Mouse (Mus musculus): ENCODE data around the gene Cpvl. TPM values are rescaled to one million over a fixed set of nuclear protein-coding genes. Genes with fewer than 3 reads are reported as not detected.

Gene Cpvl
- polyA plus RNA-seq, 1 experiment from 2014 or later = not detected

DNA sequence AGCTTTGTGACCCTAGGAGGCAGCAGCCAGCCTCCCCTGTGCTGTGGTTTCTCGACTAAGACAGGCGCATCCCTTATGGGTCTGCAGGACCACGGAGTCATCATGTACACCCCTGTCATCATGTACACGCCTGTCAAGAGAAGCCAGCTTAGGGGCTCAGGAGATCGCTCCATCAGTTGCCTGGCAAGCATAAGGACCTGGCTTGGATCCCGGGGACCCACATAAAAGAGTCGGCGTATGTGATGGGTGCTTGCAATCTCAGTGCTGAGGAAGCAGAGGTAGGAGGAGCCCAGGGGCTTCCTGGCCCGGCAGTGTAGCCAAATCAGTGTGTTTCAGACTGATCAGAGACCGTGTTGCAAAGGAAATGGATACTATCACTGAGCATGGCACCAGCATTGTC is 9.4 kb downstream of the Cpvl start:
- no peak for ATAC-seq
- no peaks in the 10 kb centered on the region for H3K36me3 ChIP-seq
- no peak overlapping the region for H3K4me3 ChIP-seq (replicated peaks)
- no peak overlapping the region for H3K27ac ChIP-seq
- WGBS = 77% methylated on average over 10 of the region's 10 CpGs
- no peaks in the 10 kb centered on the region for H3K9me3 ChIP-seq
- H3K4me2 ChIP-seq (replicated peaks) = no peak overlapping the region
- no peaks in the 10 kb centered on the region for H3K27me3 ChIP-seq
- no peak overlapping the region for H3K9ac ChIP-seq (replicated peaks)
- H3K4me1 ChIP-seq (replicated peaks) = peaks cover 44% of the 10 kb centered on the region

DNA sequence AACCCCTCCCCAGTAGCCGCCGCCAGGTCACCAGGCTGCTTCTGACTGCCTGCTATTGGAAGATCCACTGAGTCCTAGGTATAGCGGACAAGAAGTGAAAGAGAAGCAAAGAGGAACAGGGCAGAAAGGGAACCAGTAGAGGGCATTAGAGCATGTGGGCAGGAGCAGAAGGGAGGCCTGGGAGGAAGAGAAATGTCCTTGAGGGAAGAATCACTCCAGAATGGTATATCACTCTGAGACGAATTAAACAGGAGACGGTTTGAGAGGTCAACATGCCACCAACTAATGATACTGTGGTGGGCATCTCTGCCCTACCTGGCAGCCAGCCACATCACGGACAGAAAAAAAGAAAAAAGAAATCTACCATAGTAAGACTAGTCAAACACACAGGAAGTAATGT is 9.9 kb downstream of the Cpvl start:
- 91% methylated on average over 6 of the region's 6 CpGs for WGBS
- no peak for ATAC-seq
- Histone ChIP-seq H3K9me3 (no peaks in the 10 kb centered on the region), H3K9ac (replicated peaks) (no peak overlapping the region), H3K36me3 (no peaks in the 10 kb centered on the region), H3K4me1 (replicated peaks) (peaks cover 44% of the 10 kb centered on the region), H3K27me3 (no peaks in the 10 kb centered on the region), H3K4me2 (replicated peaks) (no peak overlapping the region), H3K27ac (no peak overlapping the region), H3K4me3 (replicated peaks) (no peak overlapping the region)

DNA sequence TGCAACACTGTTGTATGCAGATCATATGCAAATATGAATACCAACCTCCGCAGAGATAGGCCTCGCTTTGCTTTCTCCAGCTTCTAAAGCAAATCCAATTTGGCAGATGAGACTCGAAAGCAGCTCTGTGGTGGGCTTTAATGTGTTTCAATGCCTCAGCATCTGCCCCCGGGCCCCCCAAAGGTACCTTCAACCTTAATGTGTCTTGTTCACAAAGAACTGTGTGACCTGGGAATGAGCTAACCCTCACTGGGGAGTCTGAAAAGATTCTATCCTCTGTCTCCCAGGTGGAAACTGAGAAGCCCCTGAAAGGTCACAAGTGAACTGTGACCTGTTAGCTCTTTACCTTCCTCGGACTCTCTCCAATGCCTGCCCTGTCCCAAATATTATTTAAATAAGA is 11.9 kb downstream of the Cpvl start:
- H3K27ac ChIP-seq = no peak overlapping the region
- peaks cover 34% of the 10 kb centered on the region for H3K4me1 ChIP-seq (replicated peaks)
- no peaks in the 10 kb centered on the region for H3K9me3 ChIP-seq
- H3K4me2 ChIP-seq (replicated peaks) = no peak overlapping the region
- no peaks in the 10 kb centered on the region for H3K27me3 ChIP-seq
- no peak overlapping the region for H3K4me3 ChIP-seq (replicated peaks)
- no peak for ATAC-seq
- H3K36me3 ChIP-seq = no peaks in the 10 kb centered on the region
- no peak overlapping the region for H3K9ac ChIP-seq (replicated peaks)
- 44% methylated on average over 5 of the region's 5 CpGs for whole genome bisulfite sequencing

DNA sequence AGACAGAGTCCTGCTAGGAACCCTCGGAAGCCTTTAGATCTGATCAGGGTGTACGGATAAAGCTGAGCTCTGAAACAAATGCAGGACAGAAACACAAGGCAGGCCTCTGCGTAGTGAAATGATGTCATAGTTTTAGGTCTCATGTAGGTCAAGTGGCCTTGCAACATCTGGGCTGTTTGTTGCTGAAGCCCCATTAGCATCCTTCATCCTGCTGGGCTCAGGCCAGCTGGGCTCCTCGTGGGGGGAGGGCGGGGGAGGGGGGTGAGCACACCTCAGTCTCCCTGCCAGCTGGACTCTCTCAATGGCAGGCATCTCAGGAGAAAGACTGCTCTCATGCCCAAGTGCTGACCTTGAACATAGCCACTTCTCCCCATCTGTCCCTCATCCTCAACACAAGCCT is 12.6 kb downstream of the Cpvl start:
- Histone ChIP-seq H3K9ac (replicated peaks) (no peak overlapping the region), H3K4me1 (replicated peaks) (peaks cover 27% of the 10 kb centered on the region), H3K4me2 (replicated peaks) (no peak overlapping the region), H3K27me3 (no peaks in the 10 kb centered on the region), H3K4me3 (replicated peaks) (no peak overlapping the region), H3K36me3 (no peaks in the 10 kb centered on the region), H3K9me3 (no peaks in the 10 kb centered on the region), H3K27ac (peak overlapping the region; percentile 61; the same call in 1 of the 2 replicates)
- 0 out of 2 replicates have a peak, but pooled peaks have one; percentile 2 for ATAC-seq
- 31% methylated on average over 5 of the region's 5 CpGs for WGBS

DNA sequence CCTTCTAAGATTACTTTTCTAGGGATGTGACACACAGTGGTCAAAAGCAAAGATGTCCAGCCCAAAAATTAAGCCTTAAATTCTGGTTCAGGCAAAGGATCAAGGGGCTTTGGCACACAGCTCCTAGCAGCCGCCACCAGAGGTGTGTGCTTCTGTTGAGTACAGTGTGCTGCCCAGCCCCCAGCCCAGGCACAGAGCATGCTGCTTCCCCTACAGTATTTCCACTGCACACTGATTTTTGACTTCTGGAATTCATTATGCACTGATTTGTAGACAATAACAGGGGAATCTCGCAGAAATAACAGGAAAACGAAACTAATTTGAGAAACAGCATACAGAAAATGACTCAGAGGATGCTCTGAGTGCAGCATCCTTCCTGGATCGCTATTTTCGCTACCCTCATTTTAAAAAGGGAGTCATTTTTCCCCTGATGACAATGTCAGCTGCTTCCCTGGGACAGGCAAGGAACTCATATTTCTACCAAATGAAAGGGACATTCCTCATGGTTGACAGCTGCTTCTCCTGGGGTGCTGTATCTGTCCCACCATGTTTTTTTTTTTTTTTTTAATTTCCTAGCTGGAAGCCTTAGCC is 14.5 kb downstream of the Cpvl start:
- no peaks in the 10 kb centered on the region for H3K36me3 ChIP-seq
- H3K9ac ChIP-seq (replicated peaks) = no peak overlapping the region
- H3K4me3 ChIP-seq (replicated peaks) = no peak overlapping the region
- no peak overlapping the region for H3K4me2 ChIP-seq (replicated peaks)
- H3K4me1 ChIP-seq (replicated peaks) = peaks cover 20% of the 10 kb centered on the region
- H3K9me3 ChIP-seq = no peaks in the 10 kb centered on the region
- no peaks in the 10 kb centered on the region for H3K27me3 ChIP-seq
- H3K27ac ChIP-seq = no peak overlapping the region
- 89% methylated on average over 5 of the region's 5 CpGs for WGBS
- no peak for ATAC-seq

DNA sequence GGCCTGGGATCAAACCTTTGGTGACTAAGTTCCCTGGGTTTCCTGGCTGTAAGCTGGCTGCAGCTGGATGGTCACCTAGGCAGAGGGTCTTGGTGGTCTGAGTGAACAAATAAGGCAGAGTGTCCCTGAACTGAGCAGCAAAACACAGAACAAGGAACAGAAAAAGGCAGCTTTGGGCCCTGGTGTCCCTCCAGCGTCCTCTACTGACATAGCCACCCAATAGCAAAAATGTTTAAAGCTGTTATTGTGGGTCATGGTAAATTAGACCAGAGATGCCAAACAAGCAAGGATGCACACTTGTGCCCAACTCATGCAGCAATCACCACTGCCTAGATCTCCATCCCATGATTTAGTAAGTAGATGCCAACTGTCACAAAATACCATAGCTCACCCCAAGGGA is 16.5 kb downstream of the Cpvl start:
- 81% methylated on average over 1 of the region's 1 CpGs for WGBS
- H3K4me2 ChIP-seq (replicated peaks) = no peak overlapping the region
- no peak overlapping the region for H3K9ac ChIP-seq (replicated peaks)
- H3K36me3 ChIP-seq = no peaks in the 10 kb centered on the region
- no peak overlapping the region for H3K4me3 ChIP-seq (replicated peaks)
- no peaks in the 10 kb centered on the region for H3K27me3 ChIP-seq
- H3K27ac ChIP-seq = no peak overlapping the region
- H3K9me3 ChIP-seq = no peaks in the 10 kb centered on the region
- ATAC-seq = no peak
- peaks cover 18% of the 10 kb centered on the region for H3K4me1 ChIP-seq (replicated peaks)

DNA sequence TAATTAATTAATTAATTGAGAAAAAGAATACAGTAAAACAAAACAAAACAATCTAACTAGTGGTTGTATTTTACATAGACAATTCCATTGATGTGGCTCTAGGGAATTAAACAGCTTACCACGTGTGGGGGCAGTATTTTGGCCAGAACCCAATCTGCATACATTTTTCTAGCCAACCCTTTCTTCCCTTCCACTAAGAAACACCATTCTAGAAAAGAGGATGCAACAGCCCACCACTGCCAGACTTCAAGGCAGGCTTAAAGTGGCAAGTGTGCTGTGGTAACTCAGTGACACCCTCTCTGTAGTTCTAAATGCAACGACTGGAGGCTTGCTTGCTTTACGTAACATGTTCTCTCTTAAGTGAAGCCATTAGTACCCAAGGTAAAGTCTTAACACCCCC is 18.6 kb downstream of the Cpvl start:
- H3K4me2 ChIP-seq (replicated peaks) = no peak overlapping the region
- H3K9me3 ChIP-seq = no peaks in the 10 kb centered on the region
- 75% methylated on average over 3 of the region's 3 CpGs for WGBS
- no peak for ATAC-seq
- no peak overlapping the region for H3K27ac ChIP-seq
- H3K9ac ChIP-seq (replicated peaks) = no peak overlapping the region
- H3K27me3 ChIP-seq = no peaks in the 10 kb centered on the region
- H3K36me3 ChIP-seq = no peaks in the 10 kb centered on the region
- H3K4me3 ChIP-seq (replicated peaks) = no peak overlapping the region
- H3K4me1 ChIP-seq (replicated peaks) = peaks cover 8% of the 10 kb centered on the region

DNA sequence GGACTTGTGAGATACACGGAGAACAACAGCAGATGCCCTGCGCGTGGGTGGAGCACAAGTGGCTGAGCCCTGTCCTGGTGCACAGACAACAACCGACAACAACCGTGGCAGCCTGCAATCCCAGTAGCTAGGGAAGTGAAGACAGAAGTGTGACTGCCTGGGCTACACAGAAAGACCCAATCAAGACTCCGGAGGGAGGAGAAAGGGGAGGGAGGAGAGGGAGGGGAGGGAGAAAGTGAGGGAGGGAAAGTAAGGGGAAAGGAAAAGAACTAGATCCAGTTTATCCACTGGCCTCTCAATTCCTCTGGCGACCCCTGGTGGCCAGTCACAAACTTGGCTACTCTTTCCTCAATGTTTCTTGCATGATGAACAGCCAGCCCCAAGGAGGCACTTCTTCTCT is 20.1 kb downstream of the Cpvl start:
- peak; percentile 80 for ATAC-seq
- Histone ChIP-seq H3K4me1 (replicated peaks) (no peaks in the 10 kb centered on the region), H3K9ac (replicated peaks) (no peak overlapping the region), H3K9me3 (no peaks in the 10 kb centered on the region), H3K27ac (no peak overlapping the region), H3K4me2 (replicated peaks) (peak overlapping the region; percentile 11; the same call in 1 of the 2 replicates), H3K27me3 (no peaks in the 10 kb centered on the region), H3K36me3 (no peaks in the 10 kb centered on the region), H3K4me3 (replicated peaks) (no peak overlapping the region)
- 19% methylated on average over 7 of the region's 7 CpGs for WGBS

DNA sequence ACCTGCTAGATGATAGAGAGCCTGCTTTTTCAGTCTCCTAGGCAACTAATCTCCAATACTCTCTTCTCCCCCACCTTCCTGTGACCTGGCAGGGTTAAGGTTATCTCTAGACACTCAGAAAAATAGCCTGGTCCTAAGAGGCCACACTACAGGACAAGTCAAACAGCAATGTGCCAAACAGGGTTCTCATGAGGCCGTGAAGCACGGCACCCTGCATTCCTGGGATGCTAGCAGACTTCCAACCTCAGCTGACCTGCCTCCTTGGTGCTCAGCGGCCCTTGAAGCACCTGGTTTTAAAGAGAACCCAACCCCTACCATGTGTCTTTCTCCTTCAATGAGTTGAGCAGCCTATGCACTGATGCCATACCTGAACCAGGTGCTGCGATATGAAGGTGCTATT is 22.0 kb downstream of the Cpvl start:
- Histone ChIP-seq H3K27ac (no peak overlapping the region), H3K36me3 (no peaks in the 10 kb centered on the region), H3K27me3 (no peaks in the 10 kb centered on the region), H3K4me2 (replicated peaks) (no peak overlapping the region), H3K4me3 (replicated peaks) (no peak overlapping the region), H3K9ac (replicated peaks) (no peak overlapping the region), H3K9me3 (no peaks in the 10 kb centered on the region), H3K4me1 (replicated peaks) (no peaks in the 10 kb centered on the region)
- WGBS = 68% methylated on average over 4 of the region's 4 CpGs
- ATAC-seq = no peak

DNA sequence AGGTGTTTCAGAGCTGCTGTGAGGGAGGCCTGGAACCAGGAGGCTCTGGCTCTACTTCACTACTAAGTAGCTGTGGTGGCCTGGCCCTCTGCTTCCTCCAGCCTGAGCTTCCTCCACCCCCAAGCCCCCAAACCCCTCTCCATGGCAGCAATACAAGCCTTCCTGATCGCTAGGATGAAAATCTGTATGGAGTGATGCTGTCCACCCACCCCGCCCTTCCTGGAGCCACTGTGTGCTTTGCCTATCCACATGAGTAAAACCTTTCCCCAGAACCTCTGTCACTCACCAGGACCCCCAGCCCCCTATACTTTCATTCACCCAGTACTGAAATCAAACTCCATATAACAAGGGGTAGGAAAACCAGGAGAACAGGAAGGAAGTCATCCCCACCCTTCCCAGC is 22.6 kb downstream of the Cpvl start:
- H3K4me1 ChIP-seq (replicated peaks) = 0 out of 2 replicates have a peak, but pooled peaks cover 3% of the 10 kb centered on the region
- no peak overlapping the region for H3K4me2 ChIP-seq (replicated peaks)
- no peaks in the 10 kb centered on the region for H3K9me3 ChIP-seq
- no peak overlapping the region for H3K9ac ChIP-seq (replicated peaks)
- no peak overlapping the region for H3K27ac ChIP-seq
- 0 out of 2 replicates have a peak, but pooled peaks cover 4% of the 10 kb centered on the region for H3K27me3 ChIP-seq
- no peak overlapping the region for H3K4me3 ChIP-seq (replicated peaks)
- no peak for ATAC-seq
- WGBS = 88% methylated on average over 2 of the region's 2 CpGs
- no peaks in the 10 kb centered on the region for H3K36me3 ChIP-seq

DNA sequence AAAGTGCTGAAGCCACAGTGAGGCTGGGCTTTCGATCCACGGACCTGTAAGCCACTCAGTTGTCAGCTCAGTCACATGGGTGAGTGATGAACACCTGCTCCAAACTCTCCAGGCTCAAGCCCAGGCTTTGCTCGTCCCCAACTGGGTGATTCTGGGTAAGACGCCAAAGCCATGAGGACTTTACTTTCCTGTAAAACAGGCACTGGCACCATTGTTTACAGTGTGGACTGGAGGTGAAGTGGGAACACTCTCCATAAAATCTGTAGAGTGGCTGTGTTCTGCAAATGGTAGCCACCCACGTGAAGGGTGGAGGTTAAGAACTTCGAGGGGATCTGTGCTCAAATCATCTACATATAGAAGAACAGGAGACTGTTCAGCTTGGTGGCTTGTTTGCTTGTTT is 23.2 kb downstream of the Cpvl start:
- Histone ChIP-seq H3K27ac (no peak overlapping the region), H3K4me2 (replicated peaks) (no peak overlapping the region), H3K4me3 (replicated peaks) (no peak overlapping the region), H3K9ac (replicated peaks) (no peak overlapping the region), H3K4me1 (replicated peaks) (peaks cover 9% of the 10 kb centered on the region; the same call in 1 of the 2 replicates), H3K9me3 (no peaks in the 10 kb centered on the region), H3K36me3 (no peaks in the 10 kb centered on the region), H3K27me3 (0 out of 2 replicates have a peak, but pooled peaks cover 5% of the 10 kb centered on the region)
- 81% methylated on average over 6 of the region's 6 CpGs for WGBS
- no peak for ATAC-seq

DNA sequence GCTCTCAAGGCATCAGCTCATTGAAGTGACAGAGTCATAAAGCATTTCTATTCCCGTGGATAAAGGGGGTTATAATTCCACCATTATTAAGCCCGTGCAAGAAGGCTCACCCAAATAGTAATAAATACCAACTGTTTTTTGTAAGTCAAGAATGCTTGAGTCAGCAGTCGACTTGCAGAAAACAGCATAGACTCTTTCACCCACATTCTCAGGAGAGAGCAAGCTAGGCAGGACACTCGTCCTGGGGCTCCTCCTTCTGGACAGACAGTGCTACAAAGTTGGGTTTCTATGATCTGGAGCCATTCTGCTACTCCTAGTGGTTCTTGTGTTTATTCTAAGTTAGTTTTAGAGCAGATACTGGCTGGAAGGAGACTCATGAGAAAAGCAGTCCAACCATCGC is 24.4 kb downstream of the Cpvl start:
- Histone ChIP-seq H3K4me2 (replicated peaks) (no peak overlapping the region), H3K36me3 (no peaks in the 10 kb centered on the region), H3K9me3 (no peaks in the 10 kb centered on the region), H3K9ac (replicated peaks) (no peak overlapping the region), H3K27me3 (0 out of 2 replicates have a peak, but pooled peaks cover 5% of the 10 kb centered on the region), H3K4me1 (replicated peaks) (peaks cover 9% of the 10 kb centered on the region; the same call in 1 of the 2 replicates), H3K4me3 (replicated peaks) (no peak overlapping the region), H3K27ac (no peak overlapping the region)
- no peak for ATAC-seq
- WGBS = 58% methylated on average over 5 of the region's 5 CpGs

DNA sequence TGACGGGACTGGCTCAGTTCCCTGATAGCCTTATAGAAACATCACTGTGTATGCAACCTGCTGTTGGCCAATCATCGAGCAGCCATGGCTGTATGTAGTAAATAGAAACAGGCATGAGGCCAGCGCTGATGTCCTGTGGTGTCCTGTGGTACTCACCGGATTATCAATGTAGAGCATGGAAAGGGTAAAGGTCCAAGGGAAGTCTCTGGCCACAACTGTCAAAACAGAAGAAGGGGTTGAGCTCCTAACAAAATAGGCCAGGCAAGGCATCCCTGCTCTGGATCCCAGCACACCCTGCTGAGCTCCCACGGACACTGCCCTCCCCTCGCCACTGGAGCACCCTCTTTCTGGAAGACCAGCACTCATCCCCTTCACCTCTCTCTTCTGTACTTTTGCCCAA is 25.1 kb downstream of the Cpvl start:
- H3K27me3 ChIP-seq = 0 out of 2 replicates have a peak, but pooled peaks cover 5% of the 10 kb centered on the region
- peaks cover 9% of the 10 kb centered on the region; the same call in 1 of the 2 replicates for H3K4me1 ChIP-seq (replicated peaks)
- H3K9ac ChIP-seq (replicated peaks) = no peak overlapping the region
- 87% methylated on average over 6 of the region's 6 CpGs for WGBS
- H3K36me3 ChIP-seq = no peaks in the 10 kb centered on the region
- H3K4me2 ChIP-seq (replicated peaks) = no peak overlapping the region
- no peaks in the 10 kb centered on the region for H3K9me3 ChIP-seq
- H3K4me3 ChIP-seq (replicated peaks) = no peak overlapping the region
- no peak overlapping the region for H3K27ac ChIP-seq
- ATAC-seq = no peak
